Mouse (Mus musculus): Measurements from ENCODE around the gene Sec1. TPM values are rescaled to one million over a fixed set of nuclear protein-coding genes. Genes with fewer than 3 reads are reported as not detected.
A peak's percentile ranks its signal among the peaks of the same experiment; 100 is the strongest.

Sec1 gene
- polyA plus RNA-seq, 1 experiment from 2014 or later = 0.47 TPM

- Histone ChIP-seq H3K4me2 (peak overlapping the region; percentile 91), H3K4me3 (replicated peaks) (peak overlapping the region; percentile 52), H3K9me3 (replicated peaks) (no peaks in the 10 kb centered on the region), H3K27ac (replicated peaks) (peak overlapping the region; percentile 88), H3K36me3 (no peaks in the 10 kb centered on the region), H3K9ac (replicated peaks) (peak overlapping the region; percentile 40), H3K4me1 (peaks cover 80% of the 10 kb centered on the region), H3K27me3 (replicated peaks) (0 out of 2 replicates have a peak, but pooled peaks cover 5% of the 10 kb centered on the region)
- ATAC-seq (ENCODE audit: low FRiP score) = no peak
- WGBS = 91% methylated on average over 17 of the region's 17 CpGs
Measured at GRCm38 (mm10) chr7:45702809-45703520, 8.8 kb upstream of the Sec1 start.

GRCm38 (mm10) chr7:45702316-45702715 is 8.1 kb upstream of the Sec1 start:
- H3K4me1 ChIP-seq = peaks cover 74% of the 10 kb centered on the region
- H3K27ac ChIP-seq (replicated peaks) = no peak overlapping the region
- no peaks in the 10 kb centered on the region for H3K36me3 ChIP-seq
- 0 out of 2 replicates have a peak, but pooled peaks cover 5% of the 10 kb centered on the region for H3K27me3 ChIP-seq (replicated peaks)
- H3K4me3 ChIP-seq (replicated peaks) = no peak overlapping the region
- no peaks in the 10 kb centered on the region for H3K9me3 ChIP-seq (replicated peaks)
- ATAC-seq (ENCODE audit: low FRiP score) = no peak
- H3K9ac ChIP-seq (replicated peaks) = no peak overlapping the region
- H3K4me2 ChIP-seq = no peak overlapping the region
- 93% methylated on average over 11 of the region's 11 CpGs for WGBS

GRCm38 (mm10) chr7:45701607-45702006 is 7.4 kb upstream of the Sec1 start:
- H3K9ac ChIP-seq (replicated peaks) = no peak overlapping the region
- 88% methylated on average over 11 of the region's 11 CpGs for WGBS
- H3K4me3 ChIP-seq (replicated peaks) = peak overlapping the region; percentile 58; the same call in 1 of the 2 replicates
- H3K36me3 ChIP-seq = no peaks in the 10 kb centered on the region
- H3K27ac ChIP-seq (replicated peaks) = no peak overlapping the region
- H3K4me2 ChIP-seq = peak overlapping the region; percentile 96
- H3K27me3 ChIP-seq (replicated peaks) = 0 out of 2 replicates have a peak, but pooled peaks cover 5% of the 10 kb centered on the region
- ATAC-seq (ENCODE audit: low FRiP score) = no peak
- H3K9me3 ChIP-seq (replicated peaks) = no peaks in the 10 kb centered on the region
- peaks cover 67% of the 10 kb centered on the region for H3K4me1 ChIP-seq

- peak overlapping the region; percentile 80 for H3K9ac ChIP-seq (replicated peaks)
- peak overlapping the region; percentile 58 for H3K4me3 ChIP-seq (replicated peaks)
- H3K36me3 ChIP-seq = no peaks in the 10 kb centered on the region
- H3K9me3 ChIP-seq (replicated peaks) = no peaks in the 10 kb centered on the region
- H3K4me2 ChIP-seq = peak overlapping the region; percentile 96
- H3K4me1 ChIP-seq = peaks cover 61% of the 10 kb centered on the region
- H3K27ac ChIP-seq (replicated peaks) = peak overlapping the region; percentile 81; the same call in 1 of the 2 replicates
- WGBS = 26% methylated on average over 11 of the region's 11 CpGs
- 0 out of 2 replicates have a peak, but pooled peaks cover 5% of the 10 kb centered on the region for H3K27me3 ChIP-seq (replicated peaks)
- ATAC-seq (ENCODE audit: low FRiP score) = no peak
Measured at GRCm38 (mm10) chr7:45701072-45701471, 6.9 kb upstream of the Sec1 start.

- H3K4me2 ChIP-seq = peak overlapping the region; percentile 96
- 0 out of 2 replicates have a peak, but pooled peaks cover 5% of the 10 kb centered on the region for H3K27me3 ChIP-seq (replicated peaks)
- H3K36me3 ChIP-seq = no peaks in the 10 kb centered on the region
- WGBS = under 1% methylated on average over 20 of the region's 20 CpGs
- peak overlapping the region; percentile 58 for H3K4me3 ChIP-seq (replicated peaks)
- ATAC-seq (ENCODE audit: low FRiP score) = 0 out of 2 replicates have a peak, but pooled peaks have one; percentile 1
- H3K9ac ChIP-seq (replicated peaks) = peak overlapping the region; percentile 80
- peaks cover 55% of the 10 kb centered on the region for H3K4me1 ChIP-seq
- no peaks in the 10 kb centered on the region for H3K9me3 ChIP-seq (replicated peaks)
- H3K27ac ChIP-seq (replicated peaks) = peak overlapping the region; percentile 81
Measured at GRCm38 (mm10) chr7:45700301-45701015, 6.3 kb upstream of the Sec1 start.

- Histone ChIP-seq H3K36me3 (no peaks in the 10 kb centered on the region), H3K4me1 (peaks cover 51% of the 10 kb centered on the region), H3K9me3 (replicated peaks) (no peaks in the 10 kb centered on the region), H3K4me3 (replicated peaks) (peak within 1 kb of the TSS; percentile 58), H3K4me2 (peak within 1 kb of the TSS; percentile 96), H3K27me3 (replicated peaks) (0 out of 2 replicates have a peak, but pooled peaks cover 5% of the 10 kb centered on the region), H3K9ac (replicated peaks) (peak within 1 kb of the TSS; percentile 80), H3K27ac (replicated peaks) (peak within 1 kb of the TSS; percentile 81)
- peak; percentile 6 for ATAC-seq (ENCODE audit: low FRiP score)
- WGBS = under 1% methylated on average over 36 of the region's 36 CpGs
Measured at GRCm38 (mm10) chr7:45699523-45700141, 5.4 kb upstream of the Sec1 start, which contains the start of gene Car11. Gene Car11 (plus strand): TSS chr7:45699843.

GRCm38 (mm10) chr7:45697894-45698293 is 3.7 kb upstream of the Sec1 start:
- H3K9me3 ChIP-seq (replicated peaks) = no peaks in the 10 kb centered on the region
- no peak for ATAC-seq (ENCODE audit: low FRiP score)
- peaks cover 38% of the 10 kb centered on the region for H3K4me1 ChIP-seq
- H3K4me2 ChIP-seq = no peak overlapping the region
- WGBS = 85% methylated on average over 6 of the region's 7 CpGs
- H3K27ac ChIP-seq (replicated peaks) = no peak overlapping the region
- no peak overlapping the region for H3K9ac ChIP-seq (replicated peaks)
- H3K4me3 ChIP-seq (replicated peaks) = no peak overlapping the region
- H3K36me3 ChIP-seq = no peaks in the 10 kb centered on the region
- 0 out of 2 replicates have a peak, but pooled peaks cover 5% of the 10 kb centered on the region for H3K27me3 ChIP-seq (replicated peaks)

- no peak overlapping the region for H3K4me3 ChIP-seq (replicated peaks)
- no peak overlapping the region for H3K27ac ChIP-seq (replicated peaks)
- H3K4me2 ChIP-seq = no peak overlapping the region
- no peak for ATAC-seq (ENCODE audit: low FRiP score)
- peaks cover 14% of the 10 kb centered on the region for H3K4me1 ChIP-seq
- H3K9ac ChIP-seq (replicated peaks) = no peak overlapping the region
- WGBS = 7% methylated on average over 6 of the region's 6 CpGs
- 0 out of 2 replicates have a peak, but pooled peaks cover 5% of the 10 kb centered on the region for H3K27me3 ChIP-seq (replicated peaks)
- H3K9me3 ChIP-seq (replicated peaks) = no peaks in the 10 kb centered on the region
- H3K36me3 ChIP-seq = no peaks in the 10 kb centered on the region
Measured at GRCm38 (mm10) chr7:45695098-45695497, 896 bp upstream of the Sec1 start.

GRCm38 (mm10) chr7:45692364-45692763 is 1.8 kb downstream of the Sec1 start:
- Histone ChIP-seq H3K4me1 (no peaks in the 10 kb centered on the region), H3K27ac (replicated peaks) (no peak overlapping the region), H3K4me3 (replicated peaks) (no peak overlapping the region), H3K9ac (replicated peaks) (no peak overlapping the region), H3K9me3 (replicated peaks) (no peaks in the 10 kb centered on the region), H3K4me2 (no peak overlapping the region), H3K27me3 (replicated peaks) (no peaks in the 10 kb centered on the region), H3K36me3 (no peaks in the 10 kb centered on the region)
- no peak for ATAC-seq (ENCODE audit: low FRiP score)
- WGBS = 92% methylated on average over 2 of the region's 2 CpGs

GRCm38 (mm10) chr7:45689800-45690199 is 4.4 kb downstream of the Sec1 start:
- 86% methylated on average over 11 of the region's 11 CpGs for WGBS

GRCm38 (mm10) chr7:45689099-45689498 is 5.1 kb downstream of the Sec1 start:
- H3K27ac ChIP-seq (replicated peaks) = no peak overlapping the region
- H3K36me3 ChIP-seq = no peaks in the 10 kb centered on the region
- 55% methylated on average over 6 of the region's 6 CpGs for WGBS

More at GRCm38 (mm10) chr7:45689800-45690199, 4.4 kb downstream of the Sec1 start:
- peaks cover 6% of the 10 kb centered on the region for H3K4me1 ChIP-seq
- H3K27me3 ChIP-seq (replicated peaks) = no peaks in the 10 kb centered on the region
- no peak overlapping the region for H3K4me2 ChIP-seq
- no peaks in the 10 kb centered on the region for H3K36me3 ChIP-seq
- no peak overlapping the region for H3K27ac ChIP-seq (replicated peaks)
- no peak for ATAC-seq (ENCODE audit: low FRiP score)
- no peaks in the 10 kb centered on the region for H3K9me3 ChIP-seq (replicated peaks)
- no peak overlapping the region for H3K9ac ChIP-seq (replicated peaks)
- H3K4me3 ChIP-seq (replicated peaks) = no peak overlapping the region

More at GRCm38 (mm10) chr7:45689099-45689498, 5.1 kb downstream of the Sec1 start:
- no peak for ATAC-seq (ENCODE audit: low FRiP score)
- Histone ChIP-seq H3K9me3 (replicated peaks) (no peaks in the 10 kb centered on the region), H3K27me3 (replicated peaks) (no peaks in the 10 kb centered on the region), H3K4me1 (peaks cover 6% of the 10 kb centered on the region), H3K4me2 (no peak overlapping the region), H3K4me3 (replicated peaks) (no peak overlapping the region), H3K9ac (replicated peaks) (no peak overlapping the region)
